Mouse (Mus musculus) large intestine, adult 2 months (tissue): ENCODE measurements around the gene Dhx33. TPM values are rescaled to one million over a fixed set of nuclear protein-coding genes. Genes with fewer than 3 reads are reported as not detected.

ENCODE experiments used
- DNase-seq: peaks from one replicate; pipeline ENCODE4 v3.0.0-alpha.2; 2012; ENCODE audit warnings: low read depth, low spot score
- WGBS: fragments of 180-500 bp; shearing (Covaris S2); methylation state at CpG from one replicate; pipeline ENCODE4 v1.1.7; 2018; 5-methylcytosine and 5-hydroxymethylcytosine counted together
- polyA plus RNA-seq: library from polyadenylated mRNA; depleted of rRNA; stranded (reverse); fragments of >200 nt; gene quantifications from 2 replicates; pipeline ENCODE4 v1.2.3, GENCODE M21; 2012

Dhx33 gene
- polyA plus RNA-seq, 1 experiment, result 9.0 TPM

DNA sequence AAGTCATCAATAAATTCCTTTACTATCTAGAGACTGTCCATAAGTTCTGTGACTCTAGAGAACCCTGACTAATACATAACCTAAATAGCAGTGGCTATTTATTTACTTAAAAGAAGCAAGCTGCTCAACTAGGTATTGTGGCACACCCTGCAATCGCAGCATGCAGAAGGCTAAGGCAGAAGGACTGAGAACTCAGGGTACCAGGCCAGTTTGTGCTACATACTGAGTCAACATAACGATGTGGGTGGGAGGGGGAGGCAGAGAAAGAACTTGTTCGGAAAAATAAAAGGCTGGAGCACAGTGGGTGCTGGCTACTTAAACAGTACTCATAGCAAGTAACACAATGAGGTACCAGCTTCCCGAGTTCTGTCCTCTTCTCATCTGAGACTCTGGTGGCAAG is 3.1 kb downstream of the Dhx33 start:
- 81% methylated on average over 4 of the region's 4 CpGs for WGBS

GRCm38 (mm10) chr11:70982557-70983228 is 21.5 kb downstream of the Dhx33 start, which contains the start of gene C1qbp:
Gene C1qbp (minus strand): TSS chr11:70983026.
- DNase-seq, result no peak

More for the DNA sequence above, 3.1 kb downstream of the Dhx33 start:
- DNase-seq, result no peak

DNA sequence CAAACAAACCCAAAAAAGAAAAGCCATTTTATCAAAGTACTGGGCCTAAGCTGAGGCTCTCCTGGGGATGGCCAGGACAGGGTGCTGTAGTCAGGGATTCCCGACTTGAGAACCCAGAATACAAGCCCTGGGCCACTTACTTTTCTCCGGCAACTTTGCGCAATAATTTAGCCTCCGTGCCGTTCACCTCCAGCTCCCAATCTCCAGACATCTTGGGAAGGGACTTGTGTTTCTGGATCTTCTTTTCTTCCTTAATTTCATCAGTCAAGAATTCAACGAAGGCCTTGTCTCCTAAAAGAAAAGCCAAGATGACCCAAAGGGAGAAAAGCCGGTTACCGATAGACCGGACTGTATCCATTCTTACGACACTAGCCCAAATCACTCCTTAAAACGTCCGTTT is 22.2 kb downstream of the Dhx33 start:
- 5% methylated on average over 12 of the region's 12 CpGs for WGBS

More at GRCm38 (mm10) chr11:70982557-70983228, 21.5 kb downstream of the Dhx33 start, which contains the start of gene C1qbp:
- WGBS, result under 1% methylated on average over 64 of the region's 64 CpGs

DNA sequence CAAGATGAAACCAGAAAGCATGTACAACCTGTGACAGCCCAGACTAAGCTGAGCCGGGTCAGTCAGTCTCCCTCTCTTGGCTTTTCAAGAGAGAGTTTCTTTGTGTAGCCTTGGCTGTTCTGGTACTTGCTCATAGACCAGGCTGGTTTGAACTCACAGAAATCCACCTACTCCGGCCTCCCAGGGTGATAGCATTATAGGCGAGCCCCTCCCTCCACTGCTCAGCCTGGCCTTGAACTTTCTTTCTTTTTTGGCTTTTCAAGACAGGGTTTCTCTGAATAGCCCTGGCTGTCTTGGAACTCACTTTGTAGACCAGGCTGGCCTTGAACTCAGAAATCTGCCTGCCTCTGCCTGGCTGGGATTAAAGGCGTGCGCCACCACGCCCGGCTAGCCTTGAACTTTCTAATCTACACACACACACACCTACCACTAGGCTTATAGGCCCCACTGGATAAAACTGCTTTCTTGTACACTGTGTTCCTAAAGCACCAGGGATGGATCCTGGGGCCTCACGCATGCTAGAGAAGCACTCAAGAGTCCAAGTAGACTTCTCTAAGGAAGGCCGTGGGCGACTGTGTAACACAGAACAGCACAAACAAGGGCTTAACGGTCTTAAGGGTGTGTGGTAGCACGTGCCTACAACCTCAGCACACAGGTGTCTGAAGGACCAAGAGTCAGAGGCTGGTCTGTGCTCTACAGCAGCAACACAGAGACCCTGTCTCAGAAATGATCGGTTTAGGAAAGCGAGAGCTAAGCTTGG is 23.3 kb downstream of the Dhx33 start:
- DNase-seq, result no peak
- 89% methylated on average over 14 of the region's 14 CpGs for WGBS

More for the DNA sequence above, 22.2 kb downstream of the Dhx33 start:
- DNase-seq, result no peak

DNA sequence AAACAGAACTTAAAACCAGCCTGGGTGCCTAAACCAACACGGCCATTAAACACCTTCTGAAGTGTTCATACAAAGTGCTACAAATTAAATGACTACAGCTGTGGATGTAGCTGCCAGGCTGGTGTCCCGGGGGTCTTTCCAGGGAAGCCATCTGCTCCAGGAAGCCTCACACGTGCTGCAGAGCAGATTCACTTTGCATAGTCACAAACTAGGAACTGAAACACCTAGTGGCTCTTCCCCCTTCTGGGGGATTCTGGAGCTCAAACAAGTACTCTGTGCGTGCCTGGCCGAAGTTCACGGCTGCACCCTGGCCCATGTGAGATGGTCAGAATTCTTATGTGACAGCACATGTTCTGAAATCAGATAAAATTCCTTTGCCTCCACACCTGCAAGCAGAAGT is 24.0 kb downstream of the Dhx33 start:
- WGBS, result 78% methylated on average over 6 of the region's 6 CpGs
- DNase-seq, result no peak

DNA sequence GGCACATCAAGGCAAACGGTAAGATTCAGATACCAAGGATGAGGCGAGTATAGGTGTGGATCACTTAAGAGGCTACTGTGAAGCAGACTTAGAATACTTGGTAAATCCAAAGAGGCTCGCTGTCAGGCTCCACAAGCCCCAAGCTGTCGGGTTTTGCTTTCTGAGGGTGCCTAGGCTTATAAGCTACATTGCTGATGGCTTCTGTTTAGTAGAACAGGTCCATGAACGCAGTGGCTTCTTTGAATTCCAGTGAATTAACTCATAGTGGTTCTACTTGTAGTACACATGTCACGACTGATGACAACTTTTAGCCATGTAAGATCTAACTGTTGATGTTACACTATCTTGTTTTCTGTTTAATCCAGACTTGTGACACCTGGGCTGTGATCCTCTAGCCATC is 26.9 kb downstream of the Dhx33 start:
- WGBS, result 83% methylated on average over 6 of the region's 6 CpGs
- no peak for DNase-seq

DNA sequence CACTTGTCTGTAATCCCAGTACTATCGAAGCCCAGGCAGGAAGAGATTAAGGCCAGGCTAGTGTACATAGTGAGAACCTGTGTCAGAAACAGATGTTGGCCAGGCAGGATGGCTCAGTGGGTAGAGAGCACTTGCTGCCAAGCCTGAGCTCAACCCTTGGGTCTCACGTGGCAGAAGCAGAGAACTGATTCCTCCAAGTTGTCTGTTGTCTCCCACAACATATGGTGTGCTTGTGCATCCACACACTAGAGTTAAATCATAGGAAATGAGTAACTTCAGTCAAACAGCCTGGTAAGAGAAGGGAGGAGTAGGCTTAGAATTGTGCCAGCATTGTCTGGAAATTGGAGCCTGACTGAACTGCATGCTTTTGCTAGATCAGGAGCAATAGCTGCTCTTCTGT is 29.0 kb downstream of the Dhx33 start:
- 71% methylated on average over 2 of the region's 2 CpGs for WGBS
- DNase-seq, result no peak

GRCm38 (mm10) chr11:70973947-70974346 is 30.3 kb downstream of the Dhx33 start:
- 65% methylated on average over 4 of the region's 4 CpGs for WGBS
- DNase-seq, result no peak

DNA sequence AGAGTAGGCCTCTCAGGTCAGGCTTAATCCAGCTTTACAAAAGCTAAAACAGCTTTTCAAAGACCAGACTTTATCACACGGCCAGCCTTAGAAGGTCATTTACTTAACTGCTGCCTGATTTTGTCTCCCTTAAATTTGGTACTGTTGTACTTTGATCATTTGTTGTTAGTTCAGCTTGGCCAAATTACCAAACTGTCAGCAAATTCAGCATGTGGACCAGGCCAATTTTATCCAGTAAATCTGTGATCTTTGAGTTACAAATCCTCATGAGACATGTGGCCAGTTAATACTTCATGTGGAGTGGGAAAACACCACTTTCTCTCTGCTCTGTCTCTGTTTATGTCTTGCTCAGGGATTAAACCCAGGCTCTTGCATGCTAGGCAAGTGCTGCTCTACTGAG is 31.7 kb downstream of the Dhx33 start:
- 64% methylated on average over 1 of the region's 1 CpGs for WGBS
- no peak for DNase-seq

- WGBS, result 12% methylated on average over 24 of the region's 24 CpGs
- DNase-seq, result peak; percentile 48
Observed at GRCm38 (mm10) chr11:70970560-70971540, 33.4 kb downstream of the Dhx33 start.

DNA sequence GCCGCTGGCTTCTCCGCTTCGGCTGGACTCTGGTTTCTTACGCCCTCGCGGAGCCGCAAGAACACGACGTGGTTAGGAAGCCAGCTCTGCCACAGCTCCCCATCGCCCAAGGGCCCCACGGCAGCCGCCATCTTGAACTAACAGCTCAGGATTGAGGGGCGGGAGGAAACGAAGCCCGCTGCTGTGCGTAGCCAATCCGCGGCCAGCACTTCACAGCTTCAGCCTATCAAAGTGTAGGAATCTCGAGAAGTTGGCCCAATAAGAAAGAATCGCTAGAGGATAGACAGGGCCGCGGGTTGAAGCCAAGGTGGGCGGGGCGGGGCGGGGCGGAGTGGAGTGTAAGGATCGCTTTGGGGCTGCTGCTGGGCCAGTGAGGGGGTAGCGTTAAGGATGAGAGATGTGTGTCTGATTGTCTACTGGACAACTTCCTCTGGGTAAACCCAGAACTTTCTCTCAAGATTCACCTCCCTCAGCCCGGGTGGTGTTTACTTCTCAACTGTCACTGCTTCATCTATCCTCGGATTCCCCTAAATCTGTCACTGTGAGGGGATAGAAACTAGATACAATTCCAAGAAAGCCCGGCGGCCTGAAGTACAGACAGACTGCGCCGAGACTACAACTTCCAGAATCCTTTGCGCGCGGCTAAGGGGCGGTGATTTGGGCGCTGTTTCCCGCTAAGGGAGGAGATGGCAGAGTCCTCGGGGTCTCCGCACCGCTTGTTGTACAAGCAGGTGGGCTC is 34.2 kb downstream of the Dhx33 start, which contains the start of the genes Nup88 and Rpain:
Nup88 (minus strand) TSS at position 153 of the 739 bp plus-strand sequence.
Rpain (plus strand) TSS at position 393 of the 739 bp plus-strand sequence.
- under 1% methylated on average over 43 of the region's 43 CpGs for WGBS
- DNase-seq, result peak; percentile 92

DNA sequence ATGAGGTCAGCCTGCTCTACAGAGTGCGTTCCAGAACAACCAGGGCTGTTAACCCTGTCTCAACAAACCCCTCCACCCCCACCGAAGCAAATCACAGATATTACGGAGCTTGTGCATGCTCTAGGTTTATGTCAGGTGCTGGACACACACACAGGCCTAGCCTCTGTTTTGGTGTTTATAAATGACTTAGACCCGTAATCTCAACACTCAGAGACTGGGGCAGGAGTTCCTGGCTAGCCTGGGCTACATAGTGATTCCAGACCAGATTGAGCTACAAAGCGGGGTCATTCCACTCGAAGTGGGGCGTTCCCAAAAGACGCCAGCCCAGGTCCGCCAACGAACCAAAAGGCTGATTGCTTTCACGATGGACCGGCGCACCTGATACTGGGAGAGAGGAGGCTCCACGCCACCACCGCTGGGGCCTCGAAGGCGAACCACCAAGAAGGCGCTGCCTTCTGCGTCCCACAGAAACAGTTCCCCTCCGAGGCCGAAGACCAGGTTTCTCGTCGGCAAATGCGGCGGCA is 34.9 kb downstream of the Dhx33 start:
- WGBS, result under 1% methylated on average over 25 of the region's 25 CpGs
- peak; percentile 7 for DNase-seq

DNA sequence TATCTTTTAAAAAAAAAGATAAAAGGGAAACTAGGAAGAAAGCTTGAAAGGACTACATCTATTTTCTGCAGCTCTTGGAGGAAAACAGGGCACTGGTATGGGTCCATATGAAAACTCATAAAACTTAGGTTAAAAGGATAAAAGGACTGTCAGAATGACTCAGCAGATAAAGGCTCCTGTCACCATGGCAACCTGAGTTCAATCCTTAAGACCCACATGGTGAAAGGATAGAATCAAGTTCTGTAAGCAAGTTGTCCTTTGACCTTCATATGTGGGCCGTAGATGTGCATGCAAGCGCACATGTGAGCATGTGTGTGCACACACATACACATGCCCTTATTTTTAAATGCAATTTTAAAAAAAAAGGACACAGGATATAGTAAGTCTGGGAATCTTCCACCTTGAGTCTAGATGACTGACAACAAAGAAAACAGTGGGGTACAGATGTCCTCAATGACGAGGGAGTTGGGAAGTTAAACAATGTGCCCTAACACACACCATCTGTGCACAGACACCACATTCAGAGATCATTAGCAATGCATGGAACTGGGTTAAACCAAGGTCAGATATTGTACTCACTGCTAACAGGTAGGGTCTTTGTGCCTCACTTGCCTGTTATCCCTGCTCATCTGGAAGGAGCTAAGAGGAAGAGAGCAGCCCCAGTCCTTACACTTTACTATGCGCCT is 39.9 kb downstream of the Dhx33 start:
- no peak for DNase-seq
- WGBS, result 81% methylated on average over 4 of the region's 4 CpGs

GRCm38 (mm10) chr11:70960786-70961554 is 43.3 kb downstream of the Dhx33 start:
- DNase-seq, result no peak
- WGBS, result 93% methylated on average over 5 of the region's 5 CpGs

GRCm38 (mm10) chr11:70954711-70955110 is 49.5 kb downstream of the Dhx33 start:
- 96% methylated on average over 4 of the region's 4 CpGs for WGBS

DNA sequence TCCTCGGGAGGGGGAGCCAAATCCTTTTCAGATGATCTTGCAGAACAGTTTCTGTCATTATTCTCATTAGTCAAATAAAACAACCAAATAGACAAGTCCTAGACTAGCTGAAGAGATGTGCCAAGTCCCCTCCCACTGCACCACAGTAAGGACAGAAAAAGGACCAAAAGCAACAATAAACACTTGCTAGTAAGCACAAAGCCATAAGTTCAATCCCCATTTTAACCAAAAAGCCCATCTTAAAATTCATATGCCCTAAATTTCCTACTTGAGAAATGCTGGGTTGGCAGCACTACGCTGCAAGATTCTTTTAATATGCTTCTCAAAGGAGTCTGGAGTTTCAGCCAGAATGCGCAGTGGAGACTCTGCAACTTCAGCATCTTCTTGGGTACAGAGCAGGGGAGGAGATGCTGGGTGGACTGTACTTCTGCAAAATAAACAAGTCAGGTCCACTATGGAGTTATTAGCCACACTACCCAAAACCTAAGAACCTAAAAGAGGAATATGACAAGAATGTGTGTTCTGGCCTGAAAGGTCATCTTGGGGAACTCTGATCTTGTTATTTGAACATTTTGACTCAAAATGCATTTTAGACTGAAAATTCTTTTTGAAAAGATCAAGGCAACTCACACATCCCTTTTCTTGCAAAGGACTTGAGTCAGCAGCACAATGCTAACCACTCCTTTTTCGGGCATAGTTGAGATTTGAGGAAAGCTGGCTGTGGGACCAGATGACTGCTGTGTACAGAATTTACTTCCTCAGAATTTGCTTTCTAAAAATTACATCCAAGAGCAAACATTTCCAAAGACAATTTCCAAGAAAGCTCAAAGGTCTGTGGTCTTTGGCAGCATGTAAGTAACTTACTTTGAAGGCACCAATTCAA is 59.1 kb downstream of the Dhx33 start:
- 77% methylated on average over 4 of the region's 4 CpGs for WGBS
- DNase-seq, result no peak

More at GRCm38 (mm10) chr11:70954711-70955110, 49.5 kb downstream of the Dhx33 start:
- DNase-seq, result no peak
